Mouse (Mus musculus) thymus, postnatal 0 days (tissue): ENCODE measurements around the gene Itpk1. TPM values are rescaled to one million over a fixed set of nuclear protein-coding genes. Genes with fewer than 3 reads are reported as not detected.

Source experiments
- DNase-seq: peaks from one replicate; pipeline ENCODE4 v3.0.0-alpha.2; 2015; ENCODE audit warnings: low spot score
- polyA plus RNA-seq: library from polyadenylated mRNA; unstranded; fragments of >200 nt; fragmentation: Nextera tagmentation; extraction: Ambion mirVana; gene quantifications from 2 replicates; pipeline ENCODE4 v1.2.1, GENCODE M21; 2015

Gene Itpk1
- polyA plus RNA-seq, 1 experiment from 2014 or later = 18.6 TPM

GRCm38 (mm10) chr12:102628221-102628620 is 76.5 kb downstream of the Itpk1 start:
- DNase-seq = peak; percentile 50

GRCm38 (mm10) chr12:102627545-102627944 is 77.2 kb downstream of the Itpk1 start:
- DNase-seq = peak; percentile 64

- DNase-seq = no peak
Observed at GRCm38 (mm10) chr12:102626841-102627240, 77.9 kb downstream of the Itpk1 start.

- DNase-seq = no peak
Observed at GRCm38 (mm10) chr12:102625717-102626116, 79.0 kb downstream of the Itpk1 start.

- DNase-seq = no peak
Observed at GRCm38 (mm10) chr12:102625118-102625517, 79.6 kb downstream of the Itpk1 start.

- DNase-seq = no peak
Observed at GRCm38 (mm10) chr12:102623827-102624226, 80.9 kb downstream of the Itpk1 start.

GRCm38 (mm10) chr12:102622302-102622842 is 82.4 kb downstream of the Itpk1 start:
- DNase-seq = peak; percentile 36

GRCm38 (mm10) chr12:102621811-102622210 is 82.9 kb downstream of the Itpk1 start:
- DNase-seq = no peak

GRCm38 (mm10) chr12:102621205-102621604 is 83.5 kb downstream of the Itpk1 start:
- no peak for DNase-seq

- no peak for DNase-seq
Observed at GRCm38 (mm10) chr12:102619908-102620307, 84.8 kb downstream of the Itpk1 start.

GRCm38 (mm10) chr12:102618085-102618484 is 86.6 kb downstream of the Itpk1 start:
- DNase-seq = no peak

- no peak for DNase-seq
Observed at GRCm38 (mm10) chr12:102616843-102617519, 87.7 kb downstream of the Itpk1 start.

- DNase-seq = no peak
Observed at GRCm38 (mm10) chr12:102616201-102616600, 88.5 kb downstream of the Itpk1 start.

GRCm38 (mm10) chr12:102613411-102613810 is 91.3 kb downstream of the Itpk1 start:
- DNase-seq = no peak

GRCm38 (mm10) chr12:102612431-102612830 is 92.3 kb downstream of the Itpk1 start:
- DNase-seq = peak; percentile 85

- no peak for DNase-seq
Observed at GRCm38 (mm10) chr12:102610927-102611326, 93.8 kb downstream of the Itpk1 start.

GRCm38 (mm10) chr12:102607808-102608517 is 96.8 kb downstream of the Itpk1 start:
- no peak for DNase-seq

- no peak for DNase-seq
Observed at GRCm38 (mm10) chr12:102607066-102607465, 97.7 kb downstream of the Itpk1 start.

- peak; percentile 27 for DNase-seq
Observed at GRCm38 (mm10) chr12:102605607-102606006, 99.1 kb downstream of the Itpk1 start.

- no peak for DNase-seq
Observed at GRCm38 (mm10) chr12:102602255-102603041, 102.3 kb downstream of the Itpk1 start.

- DNase-seq = no peak
Observed at GRCm38 (mm10) chr12:102601847-102602246, 102.9 kb downstream of the Itpk1 start.

- DNase-seq = no peak
Observed at GRCm38 (mm10) chr12:102600345-102600744, 104.4 kb downstream of the Itpk1 start.
